Mouse (Mus musculus): ENCODE data around the gene Slc39a7. TPM values are rescaled to one million over a fixed set of nuclear protein-coding genes. Genes with fewer than 3 reads are reported as not detected.

Slc39a7 gene
- polyA plus RNA-seq, 1 experiment from 2014 or later: 211 TPM

GRCm38 (mm10) chr17:34039562-34040450 lies 8.3 kb upstream of the Slc39a7 start:
- H3K4me2 ChIP-seq: peak overlapping the region; percentile 57
- H3K27ac ChIP-seq: no peak overlapping the region
- H3K27me3 ChIP-seq: peaks cover 42% of the 10 kb centered on the region
- no peak overlapping the region for H3K9ac ChIP-seq
- peaks cover 45% of the 10 kb centered on the region for H3K4me1 ChIP-seq
- ATAC-seq (replicated peaks; ENCODE audit: low FRiP score): no peak
- H3K9me3 ChIP-seq (replicated peaks): no peaks in the 10 kb centered on the region
- H3K4me3 ChIP-seq (replicated peaks): peak overlapping the region; percentile 27
- 20% methylated on average over 17 of the region's 17 CpGs for WGBS
- peaks cover 31% of the 10 kb centered on the region for H3K36me3 ChIP-seq

- Histone ChIP-seq H3K27ac (no peak within 1 kb of the TSS), H3K36me3 (peaks cover 39% of the 10 kb centered on the region), H3K4me1 (peaks cover 45% of the 10 kb centered on the region), H3K27me3 (peaks cover 42% of the 10 kb centered on the region), H3K4me3 (replicated peaks) (peak within 1 kb of the TSS; percentile 27), H3K9ac (peak within 1 kb of the TSS; percentile 19; the same call in 1 of the 2 replicates), H3K9me3 (replicated peaks) (no peaks in the 10 kb centered on the region), H3K4me2 (peak within 1 kb of the TSS; percentile 57)
- peak; percentile 38 for ATAC-seq (replicated peaks; ENCODE audit: low FRiP score)
- 4% methylated on average over 28 of the region's 28 CpGs for WGBS
Observed at GRCm38 (mm10) chr17:34038878-34039561, 7.5 kb upstream of the Slc39a7 start, which contains the start of gene Col11a2. Gene Col11a2, plus strand, starts transcription at chr17:34039437.

GRCm38 (mm10) chr17:34038440-34038839 lies 7.0 kb upstream of the Slc39a7 start:
- Histone ChIP-seq H3K9me3 (replicated peaks) (no peaks in the 10 kb centered on the region), H3K27me3 (peaks cover 42% of the 10 kb centered on the region), H3K36me3 (peaks cover 41% of the 10 kb centered on the region), H3K9ac (peak overlapping the region; percentile 19; the same call in 1 of the 2 replicates), H3K4me2 (peak overlapping the region; percentile 57), H3K27ac (no peak overlapping the region), H3K4me3 (replicated peaks) (peak overlapping the region; percentile 27), H3K4me1 (peaks cover 47% of the 10 kb centered on the region)
- peak; percentile 7; the same call in 1 of the 2 replicates for ATAC-seq (replicated peaks; ENCODE audit: low FRiP score)
- 14% methylated on average over 18 of the region's 21 CpGs for WGBS

- Histone ChIP-seq H3K9ac (no peak overlapping the region), H3K27ac (no peak overlapping the region), H3K4me1 (peaks cover 55% of the 10 kb centered on the region), H3K4me2 (no peak overlapping the region), H3K9me3 (replicated peaks) (no peaks in the 10 kb centered on the region), H3K4me3 (replicated peaks) (no peak overlapping the region), H3K36me3 (peaks cover 41% of the 10 kb centered on the region), H3K27me3 (peaks cover 38% of the 10 kb centered on the region)
- WGBS: 86% methylated on average over 7 of the region's 7 CpGs
- no peak for ATAC-seq (replicated peaks; ENCODE audit: low FRiP score)
Observed at GRCm38 (mm10) chr17:34037241-34037640, 5.8 kb upstream of the Slc39a7 start.

GRCm38 (mm10) chr17:34036647-34037046 lies 5.2 kb upstream of the Slc39a7 start:
- H3K9me3 ChIP-seq (replicated peaks): no peaks in the 10 kb centered on the region
- H3K9ac ChIP-seq: no peak overlapping the region
- no peak overlapping the region for H3K4me3 ChIP-seq (replicated peaks)
- WGBS: 75% methylated on average over 10 of the region's 10 CpGs
- H3K4me2 ChIP-seq: no peak overlapping the region
- no peak for ATAC-seq (replicated peaks; ENCODE audit: low FRiP score)
- H3K27me3 ChIP-seq: peaks cover 37% of the 10 kb centered on the region
- peaks cover 41% of the 10 kb centered on the region for H3K36me3 ChIP-seq
- no peak overlapping the region for H3K27ac ChIP-seq
- H3K4me1 ChIP-seq: peaks cover 49% of the 10 kb centered on the region

- no peak overlapping the region for H3K27ac ChIP-seq
- H3K4me2 ChIP-seq: no peak overlapping the region
- H3K27me3 ChIP-seq: peaks cover 27% of the 10 kb centered on the region
- no peak overlapping the region for H3K9ac ChIP-seq
- H3K36me3 ChIP-seq: peaks cover 41% of the 10 kb centered on the region
- no peak for ATAC-seq (replicated peaks; ENCODE audit: low FRiP score)
- 90% methylated on average over 9 of the region's 9 CpGs for WGBS
- H3K4me3 ChIP-seq (replicated peaks): no peak overlapping the region
- no peaks in the 10 kb centered on the region for H3K9me3 ChIP-seq (replicated peaks)
- H3K4me1 ChIP-seq: peaks cover 41% of the 10 kb centered on the region
Observed at GRCm38 (mm10) chr17:34035517-34035916, 4.0 kb upstream of the Slc39a7 start.

- Histone ChIP-seq H3K4me2 (no peak overlapping the region), H3K36me3 (peaks cover 55% of the 10 kb centered on the region), H3K9ac (no peak overlapping the region), H3K27ac (no peak overlapping the region), H3K4me3 (replicated peaks) (no peak overlapping the region), H3K9me3 (replicated peaks) (no peaks in the 10 kb centered on the region), H3K4me1 (peaks cover 42% of the 10 kb centered on the region), H3K27me3 (peaks cover 14% of the 10 kb centered on the region)
- 80% methylated on average over 10 of the region's 10 CpGs for WGBS
- no peak for ATAC-seq (replicated peaks; ENCODE audit: low FRiP score)
Observed at GRCm38 (mm10) chr17:34034064-34034463, 2.6 kb upstream of the Slc39a7 start.

GRCm38 (mm10) chr17:34033441-34033840 lies 2.0 kb upstream of the Slc39a7 start:
- 91% methylated on average over 9 of the region's 9 CpGs for WGBS
- Histone ChIP-seq H3K4me2 (peak overlapping the region; percentile 74), H3K36me3 (peaks cover 61% of the 10 kb centered on the region), H3K4me3 (replicated peaks) (peak overlapping the region; percentile 75), H3K4me1 (peaks cover 42% of the 10 kb centered on the region), H3K27me3 (peaks cover 9% of the 10 kb centered on the region; the same call in 1 of the 2 replicates), H3K27ac (0 out of 2 replicates have a peak overlapping the region, but pooled peaks have one; percentile 99), H3K9ac (no peak overlapping the region), H3K9me3 (replicated peaks) (no peaks in the 10 kb centered on the region)
- no peak for ATAC-seq (replicated peaks; ENCODE audit: low FRiP score)

GRCm38 (mm10) chr17:34032806-34033205 lies 1.3 kb upstream of the Slc39a7 start:
- WGBS: 43% methylated on average over 9 of the region's 9 CpGs
- H3K9ac ChIP-seq: peak overlapping the region; percentile 92
- peak overlapping the region; percentile 99; the same call in 1 of the 2 replicates for H3K27ac ChIP-seq
- H3K4me1 ChIP-seq: peaks cover 42% of the 10 kb centered on the region
- no peak for ATAC-seq (replicated peaks; ENCODE audit: low FRiP score)
- peak overlapping the region; percentile 75 for H3K4me3 ChIP-seq (replicated peaks)
- H3K4me2 ChIP-seq: peak overlapping the region; percentile 74
- peaks cover 60% of the 10 kb centered on the region for H3K36me3 ChIP-seq
- no peaks in the 10 kb centered on the region for H3K9me3 ChIP-seq (replicated peaks)
- peaks cover 6% of the 10 kb centered on the region; the same call in 1 of the 2 replicates for H3K27me3 ChIP-seq

- peaks cover 46% of the 10 kb centered on the region for H3K4me1 ChIP-seq
- H3K4me3 ChIP-seq (replicated peaks): peak overlapping the region; percentile 75
- H3K9ac ChIP-seq: peak overlapping the region; percentile 92
- under 1% methylated on average over 36 of the region's 48 CpGs for WGBS
- 0 out of 2 replicates have a peak, but pooled peaks have one; percentile 3 for ATAC-seq (replicated peaks; ENCODE audit: low FRiP score)
- peaks cover 54% of the 10 kb centered on the region for H3K36me3 ChIP-seq
- H3K9me3 ChIP-seq (replicated peaks): no peaks in the 10 kb centered on the region
- peak overlapping the region; percentile 74 for H3K4me2 ChIP-seq
- peak overlapping the region; percentile 99 for H3K27ac ChIP-seq
- no peaks in the 10 kb centered on the region for H3K27me3 ChIP-seq
Observed at GRCm38 (mm10) chr17:34032174-34032632, 721 bp upstream of the Slc39a7 start.

- Histone ChIP-seq H3K27ac (peak overlapping the region; percentile 99), H3K4me3 (replicated peaks) (peak overlapping the region; percentile 75), H3K9me3 (replicated peaks) (no peaks in the 10 kb centered on the region), H3K9ac (peak overlapping the region; percentile 92), H3K4me2 (peak overlapping the region; percentile 81), H3K36me3 (peaks cover 41% of the 10 kb centered on the region), H3K27me3 (no peaks in the 10 kb centered on the region), H3K4me1 (peaks cover 59% of the 10 kb centered on the region)
- WGBS: 4% methylated on average over 20 of the region's 20 CpGs
- peak; percentile 2; the same call in 1 of the 2 replicates for ATAC-seq (replicated peaks; ENCODE audit: low FRiP score)
Observed at GRCm38 (mm10) chr17:34030861-34031326, 588 bp downstream of the Slc39a7 start.

Measured in kidney, embryonic 15.5 days (tissue).